Mouse (Mus musculus): ENCODE measurements at regions not wholly inside any gene's neighbourhood (a gene's known extent, or its start where the extent isn't known, plus 50 kb on each side); places are given as distances from the start of the nearest gene placed in this dataset.

GRCm38 (mm10) chr3:41137931-41138330, 55.1 kb upstream of the Pgrmc2 start:
- Histone ChIP-seq H3K4me2 (ENCODE audit: low read depth, low read length, poor library complexity, severe bottlenecking) (no peak overlapping the region), H3K27ac (ENCODE audit: low read depth, low read length) (no peak overlapping the region), H3K9ac (replicated peaks; ENCODE audit: low read length, poor library complexity, severe bottlenecking) (no peak overlapping the region), H3K4me3 (ENCODE audit: low read depth, low read length) (no peak overlapping the region), H3K36me3 (ENCODE audit: insufficient read depth, low read length) (no peaks in the 10 kb centered on the region), H3K4me1 (ENCODE audit: insufficient read depth, low read length) (no peaks in the 10 kb centered on the region), H3K9me3 (ENCODE audit: low read length) (no peaks in the 10 kb centered on the region), H3K27me3 (ENCODE audit: insufficient read depth, low read length) (no peaks in the 10 kb centered on the region)
- no peak for TF ChIP-seq CTCF (IDR thresholded peaks at IDR 0.05)
- DNase-seq (ENCODE audit: low spot score) (no peak), ATAC-seq (ENCODE audit: low FRiP score) (no peak)
- WGBS, result 83% methylated on average over 1 of the region's 1 CpGs

GRCm38 (mm10) chr3:41132889-41133288, 50.0 kb upstream of the Pgrmc2 start:
- 90% methylated on average over 6 of the region's 6 CpGs for WGBS
- no peak for TF ChIP-seq CTCF (IDR thresholded peaks at IDR 0.05)
- Histone ChIP-seq H3K4me1 (ENCODE audit: insufficient read depth, low read length) (no peaks in the 10 kb centered on the region), H3K36me3 (ENCODE audit: insufficient read depth, low read length) (no peaks in the 10 kb centered on the region), H3K27ac (ENCODE audit: low read depth, low read length) (no peak overlapping the region), H3K27me3 (ENCODE audit: insufficient read depth, low read length) (no peaks in the 10 kb centered on the region), H3K4me2 (ENCODE audit: low read depth, low read length, poor library complexity, severe bottlenecking) (no peak overlapping the region), H3K9ac (replicated peaks; ENCODE audit: low read length, poor library complexity, severe bottlenecking) (no peak overlapping the region), H3K9me3 (ENCODE audit: low read length) (no peaks in the 10 kb centered on the region), H3K4me3 (ENCODE audit: low read depth, low read length) (no peak overlapping the region)
- no peak for DNase-seq (ENCODE audit: low spot score)
- ATAC-seq (ENCODE audit: low FRiP score), result no peak
